8 mouse cellular contexts compared by ENCODE assay signal in the genomic region with DNA sequence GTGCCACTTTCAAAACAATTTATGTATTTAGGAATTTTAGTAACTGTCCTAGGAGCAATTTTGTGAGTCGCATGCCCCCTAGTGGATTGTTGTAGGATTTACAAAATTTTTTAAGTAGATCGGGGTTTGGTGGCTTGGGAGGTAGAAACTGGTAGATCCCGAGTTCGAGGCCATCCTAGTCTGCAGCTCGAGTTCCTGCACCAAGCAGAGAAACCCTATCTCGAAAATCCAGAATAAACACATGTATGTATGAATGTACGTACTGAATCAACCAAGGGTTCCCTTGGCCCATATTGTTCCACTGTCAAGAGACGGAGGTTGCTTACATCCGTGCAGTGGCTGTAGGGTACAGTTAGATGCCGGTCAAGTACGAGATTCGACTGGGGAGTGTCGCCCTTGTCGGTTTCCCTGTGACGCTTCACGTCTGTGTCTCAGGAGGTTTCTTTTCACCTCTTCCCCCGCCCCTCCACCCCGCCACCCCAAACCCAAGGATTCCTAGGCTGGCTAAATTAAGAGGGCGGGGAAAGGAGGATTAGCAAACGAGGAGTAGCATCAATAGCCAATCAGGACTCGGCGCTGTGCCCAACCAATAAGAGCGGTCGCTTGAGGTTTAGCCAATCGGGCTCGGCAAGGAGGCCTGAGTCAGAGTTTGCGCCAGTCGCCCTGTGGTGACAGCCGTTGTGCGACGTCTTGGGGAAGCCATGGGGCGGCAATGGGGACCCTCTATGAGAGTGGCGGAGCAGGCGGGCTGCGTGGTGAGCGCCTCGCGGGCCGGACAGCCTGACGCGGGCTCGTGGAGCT. TPM values are rescaled to one million over a fixed set of nuclear protein-coding genes. Genes with fewer than 3 reads are reported as not detected.
A peak's percentile ranks its signal among the peaks of the same experiment; 100 is the strongest.
DNase-seq lines count a peak whose midpoint lies in the region; ATAC-seq and TF ChIP-seq lines count a peak whose summit lies in the region.

TSS of gene Tysnd1 (plus strand) at position 645 of the 801 bp plus-strand sequence.

- ATAC-seq in erythroid progenitor cell, adult 5-6 weeks (replicated peaks; ENCODE audit: low FRiP score, poor library complexity, severe bottlenecking) = peak; percentile 97
- peak; percentile 97 for ATAC-seq in heart, embryonic 12.5 days (ENCODE audit: insufficient number of reproducible peaks, low FRiP score)
- ATAC-seq in kidney, postnatal 0 days (replicated peaks; ENCODE audit: low FRiP score, low read depth) = peak; percentile 94
- ATAC-seq in liver, embryonic 11.5 days (replicated peaks; ENCODE audit: low FRiP score) = peak; percentile 94
- ATAC-seq in stomach, embryonic 14.5 days (ENCODE audit: insufficient number of reproducible peaks, insufficient read depth, low FRiP score, low read depth) = peak; percentile 96

- under 1% methylated on average over 42 of the region's 42 CpGs for WGBS in heart, embryonic 12.5 days
- 2% methylated on average over 42 of the region's 42 CpGs for WGBS in kidney, postnatal 0 days
- 1% methylated on average over 42 of the region's 42 CpGs for WGBS in liver, embryonic 11.5 days
- under 1% methylated on average over 42 of the region's 42 CpGs for WGBS in stomach, embryonic 14.5 days

- peak within 1 kb of the TSS; percentile 94 for H3K9ac ChIP-seq in heart, embryonic 12.5 days
- peak within 1 kb of the TSS; percentile 84 for H3K9ac ChIP-seq in kidney, postnatal 0 days (ENCODE audit: low read depth, low read length)
- H3K9ac ChIP-seq in liver, embryonic 11.5 days (ENCODE audit: low read depth, low read length) = peak within 1 kb of the TSS; percentile 86
- H3K9ac ChIP-seq in stomach, embryonic 14.5 days (replicated peaks; ENCODE audit: low read depth, low read length) = peak within 1 kb of the TSS; percentile 79

- H3K4me1 ChIP-seq in heart, embryonic 12.5 days (replicated peaks) = peaks cover 21% of the 10 kb centered on the region
- H3K4me1 ChIP-seq in kidney, postnatal 0 days (replicated peaks; ENCODE audit: insufficient read depth, low read length) = peaks cover 12% of the 10 kb centered on the region
- peaks cover 15% of the 10 kb centered on the region for H3K4me1 ChIP-seq in liver, embryonic 11.5 days (replicated peaks; ENCODE audit: control insufficient read depth, insufficient read depth, low read length)
- peaks cover 14% of the 10 kb centered on the region for H3K4me1 ChIP-seq in stomach, embryonic 14.5 days (ENCODE audit: control insufficient read depth, insufficient read depth, low read length)

- H3K27ac ChIP-seq in heart, embryonic 12.5 days (ENCODE audit: poor library complexity, severe bottlenecking) = no peak within 1 kb of the TSS
- peak within 1 kb of the TSS; percentile 67; the same call in 1 of the 2 replicates for H3K27ac ChIP-seq in kidney, postnatal 0 days
- peak within 1 kb of the TSS; percentile 55 for H3K27ac ChIP-seq in liver, embryonic 11.5 days (ENCODE audit: low read depth, low read length)
- H3K27ac ChIP-seq in stomach, embryonic 14.5 days (ENCODE audit: low read length) = peak within 1 kb of the TSS; percentile 55; the same call in 1 of the 2 replicates

- peak within 1 kb of the TSS; percentile 100 for H3K4me2 ChIP-seq in heart, embryonic 12.5 days
- peak within 1 kb of the TSS; percentile 100 for H3K4me2 ChIP-seq in kidney, postnatal 0 days (ENCODE audit: low read length)
- H3K4me2 ChIP-seq in liver, embryonic 11.5 days = peak within 1 kb of the TSS; percentile 100
- peak within 1 kb of the TSS; percentile 100 for H3K4me2 ChIP-seq in stomach, embryonic 14.5 days (replicated peaks; ENCODE audit: low read depth, low read length)

- peak within 1 kb of the TSS; percentile 97 for H3K4me3 ChIP-seq in heart, embryonic 12.5 days
- H3K4me3 ChIP-seq in kidney, postnatal 0 days (replicated peaks; ENCODE audit: low read depth, low read length) = peak within 1 kb of the TSS; percentile 96
- H3K4me3 ChIP-seq in liver, embryonic 11.5 days (ENCODE audit: low read depth, low read length) = peak within 1 kb of the TSS; percentile 98
- H3K4me3 ChIP-seq in stomach, embryonic 14.5 days (ENCODE audit: low read depth, low read length) = peak within 1 kb of the TSS; percentile 98

- H3K27me3 ChIP-seq in heart, embryonic 12.5 days (replicated peaks) = no peaks in the 10 kb centered on the region
- no peaks in the 10 kb centered on the region for H3K27me3 ChIP-seq in kidney, postnatal 0 days (ENCODE audit: insufficient read depth, low read length)
- no peaks in the 10 kb centered on the region for H3K27me3 ChIP-seq in liver, embryonic 11.5 days (replicated peaks; ENCODE audit: control insufficient read depth, insufficient read depth, low read length)
- H3K27me3 ChIP-seq in stomach, embryonic 14.5 days (ENCODE audit: control insufficient read depth, insufficient read depth, low read length) = no peaks in the 10 kb centered on the region

- peak; percentile 59 for TF ChIP-seq CTCF in kidney, postnatal 0 days (IDR thresholded peaks at IDR 0.05; ENCODE audit: low read depth)

- no peaks in the 10 kb centered on the region for H3K9me3 ChIP-seq in heart, embryonic 12.5 days (replicated peaks)
- no peaks in the 10 kb centered on the region for H3K9me3 ChIP-seq in kidney, postnatal 0 days (replicated peaks; ENCODE audit: low read length)
- no peaks in the 10 kb centered on the region for H3K9me3 ChIP-seq in liver, embryonic 11.5 days (ENCODE audit: control insufficient read depth, low read length)
- H3K9me3 ChIP-seq in stomach, embryonic 14.5 days (ENCODE audit: control insufficient read depth, low read depth, low read length) = no peaks in the 10 kb centered on the region

- peaks cover 57% of the 10 kb centered on the region for H3K36me3 ChIP-seq in heart, embryonic 12.5 days
- H3K36me3 ChIP-seq in kidney, postnatal 0 days (ENCODE audit: insufficient read depth, low read length) = peaks cover 30% of the 10 kb centered on the region
- H3K36me3 ChIP-seq in liver, embryonic 11.5 days (ENCODE audit: control insufficient read depth, insufficient read depth, low read length) = peaks cover 34% of the 10 kb centered on the region
- H3K36me3 ChIP-seq in stomach, embryonic 14.5 days (ENCODE audit: control insufficient read depth, insufficient read depth, low read length) = peaks cover 34% of the 10 kb centered on the region

- peak; percentile 96 for DNase-seq in CD4-positive helper T cell, adult 2 months (ENCODE audit: low read depth, low spot score)
- DNase-seq in brain, embryonic 18.5 days (ENCODE audit: low read depth, low spot score) = peak; percentile 96
- peak; percentile 99 for DNase-seq in kidney, postnatal 0 days (ENCODE audit: low spot score)
- DNase-seq in liver, embryonic 11.5 days (ENCODE audit: low spot score) = peak; percentile 90
- peak; percentile 95 for DNase-seq in naive thymus-derived CD4-positive, alpha-beta T cell, adult 2 months (ENCODE audit: low read depth)

RNA-seq across cellular contexts. Expression of gene Tysnd1, which starts in this region (rescaled TPM):
- total RNA-seq in erythroid progenitor cell, adult 5-6 weeks (2015; ENCODE audit: low replicate concordance) = 6.3 and 14.1 TPM in 2 replicates
- total RNA-seq in erythroid progenitor cell, adult 5-6 weeks (2017; ENCODE audit: low replicate concordance) = 3.5 and 7.3 TPM in 2 replicates
- polyA plus RNA-seq in heart, embryonic 12.5 days (2016; fragmentation: Nextera tagmentation; extraction: Ambion mirVana) = 31.0 and 32.1 TPM in 2 replicates
- polyA plus RNA-seq in kidney, postnatal 0 days (2015; fragmentation: Nextera tagmentation; extraction: Ambion mirVana) = 41.2 and 49.6 TPM in 2 replicates
- 39.0 and 47.4 TPM in 2 replicates for polyA plus RNA-seq in liver, embryonic 11.5 days (2014; fragmentation: Nextera tagmentation; extraction: Ambion mirVana)
- 27.3 and 27.5 TPM in 2 replicates for polyA plus RNA-seq in stomach, embryonic 14.5 days (2014; fragmentation: Nextera tagmentation; extraction: Ambion mirVana)
